ENCODE assay signal across 21 mouse cellular contexts in the genomic region with DNA sequence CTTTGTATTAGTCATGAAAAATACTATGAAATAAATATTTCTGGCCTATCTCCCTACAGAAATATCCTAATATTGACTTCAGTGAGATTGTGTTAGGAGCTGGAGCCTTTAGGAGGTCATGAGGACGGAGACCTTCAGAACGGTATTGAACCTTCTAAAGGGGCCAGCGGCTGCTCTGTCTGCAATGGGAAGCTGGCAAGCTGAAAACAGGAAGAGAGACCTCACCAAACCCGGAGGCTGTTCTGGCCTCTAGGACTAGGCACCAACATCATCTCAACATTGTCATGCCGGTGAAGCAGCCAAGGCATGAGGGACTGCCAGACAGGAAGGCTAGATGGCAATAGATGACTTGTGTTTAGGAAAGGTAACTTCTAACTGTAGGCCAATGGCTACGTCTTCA. TPM values are rescaled to one million over a fixed set of nuclear protein-coding genes. Genes with fewer than 3 reads are reported as not detected.
DNase-seq lines count a peak whose midpoint lies in the region; ATAC-seq and TF ChIP-seq lines count a peak whose summit lies in the region.
"Had no signal": no experiment of that assay in that cellular context is flagged by ENCODE, and none has a peak within 500 bp of the region (broad histone marks: within the 10 kb centered on the region; RNA-seq: fewer than 3 reads in every experiment).

No protein-coding gene starts in this region.

- no peak overlapping the region for H3K9ac ChIP-seq in hindbrain, embryonic 13.5 days
- H3K9ac ChIP-seq: embryonic facial prominence, embryonic 13.5 days; embryonic facial prominence, embryonic 15.5 days; forebrain, embryonic 12.5 days had no signal

- TF ChIP-seq POLR2A in kidney, adult 2 months (IDR thresholded peaks at IDR 0.05; ENCODE audit: low read depth, low read length), result no peak

- no peaks in the 10 kb centered on the region for H3K9me3 ChIP-seq in hindbrain, embryonic 13.5 days
- H3K9me3 ChIP-seq: embryonic facial prominence, embryonic 13.5 days; embryonic facial prominence, embryonic 15.5 days; forebrain, embryonic 12.5 days had no signal

- H3K27me3 ChIP-seq in kidney, adult 2 months (replicated peaks; ENCODE audit: control insufficient read depth, insufficient read depth, low read length), result no peaks in the 10 kb centered on the region
- no peaks in the 10 kb centered on the region for H3K27me3 ChIP-seq in hindbrain, embryonic 13.5 days
- H3K27me3 ChIP-seq: embryonic facial prominence, embryonic 13.5 days; embryonic facial prominence, embryonic 15.5 days; forebrain, embryonic 12.5 days had no signal

- H3K4me2 ChIP-seq in hindbrain, embryonic 13.5 days, result no peak overlapping the region
- H3K4me2 ChIP-seq: embryonic facial prominence, embryonic 13.5 days; embryonic facial prominence, embryonic 15.5 days; forebrain, embryonic 12.5 days had no signal

- no peak overlapping the region for H3K4me3 ChIP-seq in kidney, adult 2 months (ENCODE audit: insufficient read depth, low read depth, low read length)
- no peak overlapping the region for H3K4me3 ChIP-seq in hindbrain, embryonic 13.5 days
- H3K4me3 ChIP-seq: embryonic facial prominence, embryonic 13.5 days; embryonic facial prominence, embryonic 15.5 days; erythroblast, embryonic 14.5 days; forebrain, embryonic 10.5 days; forebrain, embryonic 12.5 days had no signal

- ATAC-seq in granulocyte monocyte progenitor cell, adult 5-6 weeks (replicated peaks; ENCODE audit: poor library complexity, severe bottlenecking), result peak; percentile 56
- ATAC-seq in megakaryocyte progenitor cell, adult 5-6 weeks (replicated peaks; ENCODE audit: poor library complexity), result 0 out of 2 replicates have a peak, but pooled peaks have one; percentile 39
- ATAC-seq in hindbrain, embryonic 13.5 days (ENCODE audit: low FRiP score), result no peak
- ATAC-seq: forebrain, embryonic 14.5 days; forebrain, embryonic 16.5 days had no signal

- TF ChIP-seq CTCF in kidney, adult 2 months (conservative IDR thresholded peaks at IDR 0.05; ENCODE audit: insufficient read depth, insufficient read length, low read depth, low read length), result no peak

- WGBS in kidney, adult 2 months, result 85% methylated on average over 6 of the region's 6 CpGs
- WGBS in hindbrain, embryonic 13.5 days, result 93% methylated on average over 6 of the region's 6 CpGs

- no peaks in the 10 kb centered on the region for H3K36me3 ChIP-seq in kidney, adult 2 months (ENCODE audit: control insufficient read depth, insufficient read depth, low read length)
- H3K36me3 ChIP-seq in hindbrain, embryonic 13.5 days, result no peaks in the 10 kb centered on the region
- H3K36me3 ChIP-seq: embryonic facial prominence, embryonic 13.5 days; embryonic facial prominence, embryonic 15.5 days; forebrain, embryonic 10.5 days; forebrain, embryonic 12.5 days had no signal

- H3K27ac ChIP-seq in kidney, adult 2 months (ENCODE audit: insufficient read depth, low read depth, low read length), result peak overlapping the region; percentile 28; the same call in 1 of the 2 replicates
- no peak overlapping the region for H3K27ac ChIP-seq in hindbrain, embryonic 13.5 days
- H3K27ac ChIP-seq: embryonic facial prominence, embryonic 13.5 days; embryonic facial prominence, embryonic 15.5 days; forebrain, embryonic 12.5 days had no signal

- no peak for DNase-seq in kidney, adult 2 months
- no peak for DNase-seq in kidney, adult 9 months
- no peak for DNase-seq in adipocyte (ENCODE audit: low spot score)
- DNase-seq: adrenal gland, adult 8-10 months; adrenal gland, postnatal 14 days; cerebellum, adult 11 months; cerebellum, adult 18-20 months; cerebellum, adult 8-10 months; cerebellum, postnatal 10 days; cerebellum, postnatal 25 days; embryo, embryonic 11 days had no signal

- H3K4me1 ChIP-seq in kidney, adult 2 months (ENCODE audit: control insufficient read depth, insufficient read depth, low read length), result peaks cover 8% of the 10 kb centered on the region
- peaks cover 24% of the 10 kb centered on the region for H3K4me1 ChIP-seq in hindbrain, embryonic 13.5 days (replicated peaks)
- H3K4me1 ChIP-seq: embryonic facial prominence, embryonic 15.5 days had no signal

RNA-seq across cellular contexts. Expression of gene Atrnl1, which starts 56.7 kb away (rescaled TPM):
- polyA plus RNA-seq in kidney, adult 2 months (2012; rRNA removed), result 13.4 and 13.7 TPM in 2 replicates
- total RNA-seq in granulocyte monocyte progenitor cell, adult 5-6 weeks (2014; fragmentation: Nextera tagmentation), result 13.7 and 15.7 TPM in 2 replicates
- total RNA-seq in granulocyte monocyte progenitor cell, adult 5-6 weeks (2017), result 15.8 and 17.6 TPM in 2 replicates
- 10.8 and 11.7 TPM in 2 replicates for total RNA-seq in megakaryocyte progenitor cell, adult 5-6 weeks (2015)
- total RNA-seq in megakaryocyte progenitor cell, adult 5-6 weeks (2017), result 13.6 and 15.1 TPM in 2 replicates
- 7.6 and 7.9 TPM in 2 replicates for polyA plus RNA-seq in hindbrain, embryonic 13.5 days (2015; fragmentation: Nextera tagmentation; extraction: Ambion mirVana)
